Mouse (Mus musculus) WW6 (cell line): Measurements from ENCODE around the gene Abcd3.

ENCODE experiments used
- DNase-seq: peaks from one replicate; pipeline ENCODE4 v3.0.0-alpha.2; 2013; ENCODE audit warnings: low read depth, low spot score

Abcd3 gene

DNA sequence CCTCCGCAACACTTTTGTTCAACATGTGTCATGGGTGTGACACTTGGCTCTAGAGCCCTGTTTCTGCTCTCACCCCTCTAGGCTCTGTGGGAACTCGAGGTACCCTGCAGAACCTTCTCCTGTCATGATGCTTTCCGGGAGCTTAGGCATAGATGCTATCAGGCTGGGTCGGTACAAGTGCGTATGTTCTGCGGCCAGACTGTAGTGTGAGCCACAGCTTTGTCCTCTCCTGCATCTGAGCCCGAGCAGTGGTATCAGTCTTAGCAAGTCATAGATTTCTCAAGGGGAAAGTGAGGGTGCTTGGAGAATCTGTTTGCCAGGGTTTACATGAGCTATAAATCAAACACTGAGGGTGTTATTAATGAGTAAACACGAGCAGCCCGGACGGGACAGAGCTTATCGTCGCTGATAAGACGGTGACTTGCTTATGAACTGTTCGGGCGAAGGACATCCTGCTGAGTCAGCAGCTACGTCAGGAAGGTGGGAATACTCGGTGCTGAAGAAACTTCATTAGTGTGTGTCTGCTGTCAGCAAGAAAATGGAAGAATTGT lies 101.9 kb downstream of the Abcd3 start:
- no peak for DNase-seq

DNA sequence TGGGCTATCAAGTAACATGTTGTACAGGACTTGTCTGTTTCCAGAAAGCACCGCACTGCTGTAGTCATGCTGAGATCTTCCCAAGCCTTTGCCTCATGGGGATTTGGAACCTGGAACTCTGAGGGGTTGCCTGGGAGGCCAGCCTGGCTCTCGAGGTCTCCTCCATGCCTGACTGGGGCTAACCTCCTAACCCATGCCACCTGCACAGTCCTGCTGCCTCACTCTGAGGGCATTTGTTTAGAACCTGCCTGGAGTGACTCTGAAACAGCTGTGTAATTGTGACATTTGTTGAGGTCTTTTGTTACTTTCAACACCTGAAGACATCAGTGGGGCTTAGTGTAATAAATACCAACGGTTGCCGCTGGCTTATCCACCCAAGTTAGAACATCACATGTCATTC lies 102.9 kb downstream of the Abcd3 start:
- DNase-seq: no peak

DNA sequence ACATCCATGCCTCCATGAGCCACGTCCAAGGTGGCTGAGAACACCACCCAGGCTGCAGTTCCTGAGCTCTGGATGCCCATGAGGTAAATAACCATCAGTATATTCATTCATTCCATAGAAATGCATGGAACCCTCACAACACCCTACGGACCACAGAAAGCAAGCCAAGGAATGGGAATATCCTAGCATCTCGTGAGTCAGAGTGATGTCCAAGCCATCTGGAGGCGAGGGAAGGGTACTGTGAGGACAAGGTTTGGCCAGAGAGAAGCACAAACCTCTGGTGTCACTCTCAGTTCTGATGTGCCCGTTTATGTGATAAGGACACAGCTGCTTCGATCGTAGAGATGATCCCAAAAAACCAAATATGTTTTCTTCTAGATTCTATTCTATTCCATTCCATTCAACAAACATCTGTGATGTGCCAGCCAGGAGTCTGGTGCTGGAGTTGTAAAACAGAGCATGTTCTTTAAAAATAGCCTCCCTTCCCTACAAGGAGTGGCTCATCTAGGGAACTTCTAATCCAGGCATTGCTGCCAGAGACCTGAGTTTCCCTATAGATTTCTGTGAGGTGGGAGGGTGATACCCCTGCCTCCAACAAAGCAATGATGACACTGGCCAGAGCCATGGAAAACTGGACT lies 104.1 kb downstream of the Abcd3 start:
- DNase-seq: no peak
